Mouse (Mus musculus) neural tube, embryonic 14.5 days (tissue): ENCODE measurements around the gene Lbp. TPM values are rescaled to one million over a fixed set of nuclear protein-coding genes. Genes with fewer than 3 reads are reported as not detected.

Experiments
- ATAC-seq: fragments of 200-750 bp; cut with Nextera tagmentation; 2 replicates; pipeline ENCODE4 v1.8.0; 2017; ENCODE audit warnings: low read depth, mild to moderate bottlenecking, moderate TSS enrichment, moderate library complexity
- H3K27ac ChIP-seq: fragments of 300-500 bp; sonication (generic); 2 replicates; pipeline ENCODE4 v1.5.1; 2014; ENCODE audit warnings: low read depth, mild to moderate bottlenecking, control low read depth, low read length, moderate library complexity, mixed read lengths
- H3K27me3 ChIP-seq: fragments of 300-500 bp; sonication (generic); 2 replicates; pipeline ENCODE4 v1.6.1; 2014; ENCODE audit warnings: low read length; ENCODE audit not compliant: control insufficient read depth, insufficient read depth
- H3K36me3 ChIP-seq: fragments of 300-500 bp; sonication (generic); 2 replicates; pipeline ENCODE4 v1.6.1; 2014; ENCODE audit warnings: low read length, mixed read lengths; ENCODE audit not compliant: control insufficient read depth, insufficient read depth
- H3K4me1 ChIP-seq: fragments of 300-500 bp; sonication (generic); 2 replicates; pipeline ENCODE4 v1.6.1; 2014; ENCODE audit warnings: low read length; ENCODE audit not compliant: control insufficient read depth, insufficient read depth
- H3K4me2 ChIP-seq: fragments of 300-500 bp; sonication (generic); 2 replicates; pipeline ENCODE4 v1.6.1; 2014; ENCODE audit warnings: mild to moderate bottlenecking, low read depth, low read length, control low read depth
- H3K4me3 ChIP-seq: fragments of 300-500 bp; sonication (generic); 2 replicates; pipeline ENCODE4 v1.5.1; 2014; ENCODE audit warnings: low read depth, low read length, control low read depth, mixed read lengths
- H3K9ac ChIP-seq: fragments of 300-500 bp; sonication (generic); replicated peaks from 2 replicates; pipeline ENCODE4 v1.6.1; 2014; ENCODE audit warnings: low read depth, mild to moderate bottlenecking, control low read depth, low read length, mixed read lengths
- H3K9me3 ChIP-seq: fragments of 300-500 bp; sonication (generic); 2 replicates; pipeline ENCODE4 v1.6.1; 2016; ENCODE audit warnings: low read length; ENCODE audit not compliant: control insufficient read depth
- WGBS: fragments of 180-500 bp; shearing (Covaris S2); extraction: QIAGEN DNeasy Blood & Tissue Kit; methylation state at CpG from one replicate; pipeline ENCODE4 v1.1.7; 2014; 5-methylcytosine and 5-hydroxymethylcytosine counted together
- polyA plus RNA-seq: library from polyadenylated mRNA; unstranded; fragments of >200 nt; fragmentation: Nextera tagmentation; extraction: Ambion mirVana; gene quantifications from 2 replicates; pipeline ENCODE4 v1.2.1, GENCODE M21; 2014

Gene Lbp
- polyA plus RNA-seq = 0.62 and 3.7 TPM in 2 replicates

DNA sequence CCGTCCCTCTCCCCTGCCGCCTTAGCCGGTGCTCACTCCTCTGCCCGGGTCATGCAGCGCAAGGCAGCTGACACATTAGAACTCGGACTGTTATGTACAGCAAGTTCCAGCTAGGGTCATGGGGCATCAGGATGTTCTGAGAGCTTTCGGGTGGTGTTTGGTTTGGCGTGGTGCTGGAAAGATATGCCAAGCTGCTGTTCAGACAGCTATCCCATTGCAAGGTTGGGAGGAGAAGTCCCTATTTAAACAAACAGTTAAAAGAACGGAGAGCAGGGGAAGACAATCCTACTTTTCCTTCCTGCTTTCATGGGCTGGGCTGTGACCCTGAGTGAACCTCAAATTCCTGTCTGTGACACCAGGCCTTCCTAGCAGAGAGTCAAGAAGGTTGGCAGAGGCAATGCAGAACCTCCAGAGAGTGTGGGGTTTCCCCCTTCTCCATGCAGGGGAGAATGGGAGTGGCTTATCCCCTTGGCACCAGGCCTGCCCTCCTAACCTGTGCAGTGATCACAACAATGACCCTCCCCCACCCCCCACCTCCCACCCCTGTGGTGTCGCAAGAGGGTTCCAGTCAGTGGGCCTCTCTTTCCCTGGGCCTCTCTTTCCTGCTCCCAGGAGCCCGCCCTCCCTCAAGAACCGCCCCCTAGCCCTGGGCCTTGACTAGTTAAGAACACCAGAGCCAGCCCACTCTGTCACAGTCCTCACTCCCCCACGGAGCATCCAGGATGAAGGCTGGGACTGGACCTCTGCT lies at the start of gene Lbp:
Lbp (plus strand) TSS at position 546 of the 748 bp plus-strand sequence.
- no peaks in the 10 kb centered on the region for H3K36me3 ChIP-seq
- H3K4me1 ChIP-seq = no peaks in the 10 kb centered on the region
- H3K4me3 ChIP-seq = no peak within 1 kb of the TSS
- no peaks in the 10 kb centered on the region for H3K27me3 ChIP-seq
- H3K27ac ChIP-seq = no peak within 1 kb of the TSS
- no peak within 1 kb of the TSS for H3K9ac ChIP-seq
- H3K4me2 ChIP-seq = no peak within 1 kb of the TSS
- ATAC-seq = no peak
- H3K9me3 ChIP-seq = no peaks in the 10 kb centered on the region
- WGBS = 56% methylated on average over 13 of the region's 13 CpGs

DNA sequence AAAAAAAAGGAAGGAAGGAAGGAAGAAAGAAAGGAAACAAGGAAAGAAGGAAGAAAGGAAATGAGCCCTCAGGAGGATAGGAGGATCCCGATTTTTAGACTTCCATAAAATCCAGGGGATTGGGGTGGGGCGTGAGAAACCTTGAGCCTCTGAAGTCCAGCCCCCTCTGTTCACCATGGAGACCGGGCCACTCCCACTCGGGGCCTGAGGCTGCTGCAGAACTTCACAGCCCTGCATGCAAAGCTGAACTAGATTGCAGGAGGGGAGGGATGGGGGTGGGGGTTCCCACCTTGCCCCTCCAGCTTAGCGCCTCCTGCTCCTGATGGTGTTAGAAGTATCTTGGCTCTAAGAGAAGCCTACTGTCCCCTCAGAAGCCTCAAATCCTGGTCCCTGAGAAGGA lies 49.4 kb upstream of the Lbp start:
- no peaks in the 10 kb centered on the region for H3K36me3 ChIP-seq
- H3K9me3 ChIP-seq = no peaks in the 10 kb centered on the region
- no peak overlapping the region for H3K9ac ChIP-seq
- no peaks in the 10 kb centered on the region for H3K27me3 ChIP-seq
- no peak overlapping the region for H3K4me3 ChIP-seq
- H3K4me2 ChIP-seq = no peak overlapping the region
- no peak for ATAC-seq
- WGBS = 14% methylated on average over 5 of the region's 5 CpGs
- H3K4me1 ChIP-seq = no peaks in the 10 kb centered on the region
- no peak overlapping the region for H3K27ac ChIP-seq

DNA sequence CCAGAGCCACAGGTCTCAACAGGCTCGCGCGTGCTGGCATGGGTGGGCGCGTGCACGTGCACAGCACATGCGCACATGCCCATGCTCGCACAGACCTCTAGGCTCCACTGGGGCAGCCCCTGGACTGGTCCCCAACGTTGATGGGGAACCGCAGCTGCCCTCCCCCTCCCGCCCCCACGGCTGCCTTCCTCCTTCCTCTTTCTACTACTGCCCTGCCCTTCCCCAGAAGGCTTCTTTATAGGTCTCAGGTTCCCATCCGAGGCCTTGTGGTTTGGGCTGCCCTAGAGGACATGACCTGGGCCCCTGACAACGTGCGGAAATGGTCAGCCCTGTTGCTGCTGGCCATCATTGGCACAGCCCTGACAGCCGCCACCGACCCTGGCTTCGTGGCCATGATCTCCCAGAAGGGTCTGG lies 48.3 kb upstream of the Lbp start, which contains the start of gene Bpi:
Bpi (plus strand) TSS at position 90 of the 414 bp plus-strand sequence.
- no peak within 1 kb of the TSS for H3K27ac ChIP-seq
- no peaks in the 10 kb centered on the region for H3K36me3 ChIP-seq
- H3K4me2 ChIP-seq = no peak within 1 kb of the TSS
- no peaks in the 10 kb centered on the region for H3K4me1 ChIP-seq
- no peaks in the 10 kb centered on the region for H3K9me3 ChIP-seq
- H3K27me3 ChIP-seq = no peaks in the 10 kb centered on the region
- no peak within 1 kb of the TSS for H3K4me3 ChIP-seq
- no peak for ATAC-seq
- no peak within 1 kb of the TSS for H3K9ac ChIP-seq
- 77% methylated on average over 18 of the region's 18 CpGs for WGBS

DNA sequence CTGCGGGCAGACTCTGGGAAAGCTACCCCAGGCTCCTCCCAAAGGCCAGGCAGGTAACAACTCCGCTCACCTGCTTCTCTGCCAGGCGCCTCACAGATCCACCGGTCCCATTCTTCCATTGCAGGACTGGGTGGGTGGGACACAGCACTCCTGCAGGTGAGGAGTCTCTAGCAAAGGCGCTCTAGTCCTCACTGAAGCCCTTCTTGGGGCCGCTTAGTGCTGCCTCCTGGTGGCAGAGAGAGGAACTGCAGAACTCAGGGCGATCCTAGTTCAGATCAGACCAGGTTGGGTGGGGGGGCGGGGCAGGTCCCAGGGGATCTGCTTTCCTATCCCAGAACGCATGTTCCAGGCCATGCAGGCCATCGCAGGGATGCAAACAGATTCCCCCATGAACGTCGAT lies 47.5 kb upstream of the Lbp start:
- Histone ChIP-seq H3K36me3 (no peaks in the 10 kb centered on the region), H3K27me3 (no peaks in the 10 kb centered on the region), H3K4me2 (no peak overlapping the region), H3K9me3 (no peaks in the 10 kb centered on the region), H3K4me1 (no peaks in the 10 kb centered on the region), H3K27ac (no peak overlapping the region), H3K4me3 (no peak overlapping the region), H3K9ac (no peak overlapping the region)
- no peak; the same call in 1 of the 2 replicates for ATAC-seq
- WGBS = 14% methylated on average over 12 of the region's 12 CpGs

DNA sequence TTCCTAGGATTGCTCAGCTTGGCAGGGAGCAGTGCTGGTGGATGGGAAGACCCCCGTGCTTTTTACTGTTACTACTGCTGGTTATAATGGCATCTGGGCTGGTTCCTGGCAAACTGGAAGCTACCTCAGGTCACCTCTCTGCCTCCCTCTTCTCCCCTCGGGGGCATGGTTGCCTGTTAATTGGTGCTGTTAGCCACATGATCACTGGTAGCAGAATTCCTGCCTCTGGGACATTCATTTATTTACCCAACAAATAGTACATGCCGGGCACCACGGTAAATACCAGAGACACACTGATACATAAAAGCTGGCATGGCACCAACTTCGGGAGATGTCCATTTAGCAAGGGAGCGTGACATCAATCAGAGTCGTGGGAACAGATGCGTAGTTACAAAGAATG lies 46.8 kb upstream of the Lbp start:
- H3K36me3 ChIP-seq = no peaks in the 10 kb centered on the region
- H3K27ac ChIP-seq = no peak overlapping the region
- no peaks in the 10 kb centered on the region for H3K4me1 ChIP-seq
- no peak overlapping the region for H3K4me3 ChIP-seq
- WGBS = 75% methylated on average over 8 of the region's 8 CpGs
- ATAC-seq = no peak
- no peak overlapping the region for H3K4me2 ChIP-seq
- no peaks in the 10 kb centered on the region for H3K9me3 ChIP-seq
- no peak overlapping the region for H3K9ac ChIP-seq
- H3K27me3 ChIP-seq = no peaks in the 10 kb centered on the region

DNA sequence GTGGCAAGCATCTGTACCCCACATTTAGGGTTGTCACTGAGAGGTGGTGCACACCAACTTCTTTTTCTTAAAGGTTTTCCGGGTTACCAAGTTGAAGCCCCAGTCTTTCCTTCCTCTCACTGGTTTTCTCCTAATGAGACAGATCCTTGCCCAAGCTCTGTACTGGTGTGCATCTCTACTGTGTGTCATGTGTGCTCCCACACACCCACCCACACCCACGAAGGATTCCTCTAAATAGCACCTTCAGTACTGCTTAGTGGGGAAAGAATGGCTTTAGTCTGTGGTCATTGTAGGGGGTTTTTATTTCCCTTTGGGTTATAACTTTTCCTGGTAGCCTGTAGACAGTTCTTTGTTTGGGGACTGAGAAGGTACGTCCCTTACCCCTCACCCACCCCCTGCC lies 41.4 kb upstream of the Lbp start:
- 56% methylated on average over 3 of the region's 3 CpGs for WGBS
- Histone ChIP-seq H3K27ac (no peak overlapping the region), H3K4me2 (no peak overlapping the region)

DNA sequence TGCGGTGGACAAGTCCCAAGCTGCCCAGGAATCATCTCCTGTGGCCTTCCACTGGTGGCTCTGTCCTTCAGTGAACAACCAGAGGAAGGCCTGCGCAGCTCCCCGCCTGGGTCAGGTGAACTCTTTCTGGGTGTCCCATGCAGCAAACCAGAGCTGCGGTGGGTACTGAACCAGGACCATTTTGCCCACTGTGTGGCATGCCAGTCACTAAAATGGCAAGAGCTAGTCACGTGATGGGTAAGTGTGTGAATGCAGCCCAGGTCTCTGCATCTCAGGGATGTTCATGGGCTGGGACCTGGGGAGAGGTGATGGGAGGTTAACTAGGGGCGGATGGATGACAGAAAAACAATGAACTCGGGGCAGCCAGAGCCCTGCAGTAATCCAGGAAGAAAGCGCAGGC lies 36.3 kb upstream of the Lbp start:
- ATAC-seq = no peak
- 78% methylated on average over 8 of the region's 8 CpGs for WGBS
- H3K4me1 ChIP-seq = 0 out of 2 replicates have a peak, but pooled peaks cover 7% of the 10 kb centered on the region

More for the DNA sequence above, 41.4 kb upstream of the Lbp start:
- Histone ChIP-seq H3K4me1 (no peaks in the 10 kb centered on the region), H3K9ac (no peak overlapping the region), H3K9me3 (no peaks in the 10 kb centered on the region), H3K36me3 (no peaks in the 10 kb centered on the region), H3K27me3 (no peaks in the 10 kb centered on the region), H3K4me3 (no peak overlapping the region)
- ATAC-seq = no peak

DNA sequence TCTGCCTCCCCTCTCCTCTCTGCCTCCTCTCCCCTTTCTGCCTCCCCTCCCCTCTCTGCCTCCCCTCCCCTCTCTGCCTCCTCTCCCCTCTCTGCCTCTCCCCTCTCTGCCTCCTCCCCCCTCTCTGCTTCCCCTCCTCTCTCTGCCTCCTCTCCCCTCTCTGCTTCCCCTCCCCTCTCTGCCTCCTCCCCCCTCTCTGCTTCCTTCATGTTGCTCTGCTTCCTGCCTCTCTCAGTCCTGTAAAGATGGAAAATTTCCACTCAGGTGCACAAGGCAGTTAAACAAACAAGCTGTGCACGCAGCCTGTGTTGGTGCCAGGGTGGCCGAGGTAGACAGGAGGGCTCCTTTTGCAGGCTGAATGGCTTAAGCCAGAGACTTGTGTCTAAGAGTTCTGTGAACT lies 32.6 kb upstream of the Lbp start:
- H3K4me3 ChIP-seq = no peak overlapping the region
- no peaks in the 10 kb centered on the region for H3K9me3 ChIP-seq
- no peaks in the 10 kb centered on the region for H3K36me3 ChIP-seq
- H3K9ac ChIP-seq = no peak overlapping the region
- 28% methylated on average over 2 of the region's 2 CpGs for WGBS
- no peak overlapping the region for H3K4me2 ChIP-seq
- 0 out of 2 replicates have a peak overlapping the region, but pooled peaks have one; percentile 28 for H3K27ac ChIP-seq
- H3K4me1 ChIP-seq = 0 out of 2 replicates have a peak, but pooled peaks cover 7% of the 10 kb centered on the region
- ATAC-seq = no peak
- H3K27me3 ChIP-seq = no peaks in the 10 kb centered on the region

More for the DNA sequence above, 36.3 kb upstream of the Lbp start:
- Histone ChIP-seq H3K4me2 (no peak overlapping the region), H3K9me3 (no peaks in the 10 kb centered on the region), H3K9ac (no peak overlapping the region), H3K36me3 (no peaks in the 10 kb centered on the region), H3K27ac (no peak overlapping the region), H3K4me3 (no peak overlapping the region), H3K27me3 (no peaks in the 10 kb centered on the region)

DNA sequence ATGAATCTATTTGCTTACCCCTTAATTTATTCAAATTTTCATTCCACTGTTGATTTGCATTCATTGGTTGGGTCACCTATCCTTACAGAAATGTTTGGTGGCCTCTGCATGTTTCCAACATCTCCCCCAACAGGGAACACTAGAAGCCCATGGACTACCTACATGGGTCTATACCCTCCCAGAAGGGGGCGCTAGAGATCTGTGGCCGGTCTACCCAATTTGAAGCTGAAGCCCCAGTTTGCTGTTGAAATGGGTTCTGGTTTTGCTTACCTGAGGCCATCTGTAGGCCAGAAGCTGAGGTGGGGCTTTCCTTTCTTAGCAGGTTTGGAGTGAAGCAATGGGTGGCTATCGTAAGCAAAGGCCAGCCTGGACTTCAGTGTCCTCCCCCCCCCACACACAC lies 30.9 kb upstream of the Lbp start:
- no peaks in the 10 kb centered on the region for H3K27me3 ChIP-seq
- ATAC-seq = no peak
- H3K36me3 ChIP-seq = no peaks in the 10 kb centered on the region
- no peak overlapping the region for H3K27ac ChIP-seq
- WGBS = 99% methylated on average over 3 of the region's 3 CpGs
- H3K4me1 ChIP-seq = 0 out of 2 replicates have a peak, but pooled peaks cover 7% of the 10 kb centered on the region
- H3K9ac ChIP-seq = no peak overlapping the region
- H3K4me3 ChIP-seq = no peak overlapping the region
- no peaks in the 10 kb centered on the region for H3K9me3 ChIP-seq
- H3K4me2 ChIP-seq = no peak overlapping the region
